Mouse (Mus musculus) C2C12 (cell line): ENCODE results near the gene Mgmt.

Experiments used
- CEBPB ChIP-seq: IDR thresholded peaks from one replicate; pipeline ENCODE4 v1.6.1; 2011; ENCODE audit warnings: low read depth, mild to moderate bottlenecking, control low read depth, moderate library complexity
- MAX ChIP-seq: IDR thresholded peaks from one replicate; pipeline ENCODE4 v1.6.1; 2011; ENCODE audit warnings: mild to moderate bottlenecking, control low read depth

GRCm38 (mm10) chr7:136864677-136865463, 29.5 kb upstream of the Mgmt start:
- TF ChIP-seq CEBPB: no peak
- TF ChIP-seq MAX: no peak
